Mouse (Mus musculus): ENCODE data around the gene Agtpbp1.

GRCm38 (mm10) chr13:59624389-59624788 is 39.4 kb upstream of the Agtpbp1 start:
- TF ChIP-seq ZC3H11A (IDR thresholded peaks at IDR 0.05; ENCODE audit: borderline replicate concordance, low read depth, low read length) = no peak
- no peak for TF ChIP-seq CHD2 (IDR thresholded peaks at IDR 0.05; ENCODE audit: low read depth, low read length)
